Mouse (Mus musculus) cerebellum, adult 2 months (tissue): Measurements from ENCODE around the gene Wdr81.

Source experiments
- CTCF ChIP-seq: fragments of 200-500 bp; IDR thresholded peaks from 2 replicates; pipeline ENCODE4 v1.5.1; 2011; ENCODE audit warnings: low read depth, mild to moderate bottlenecking, control low read depth, low read length, moderate library complexity, borderline replicate concordance; ENCODE audit not compliant: insufficient read depth
- POLR2A ChIP-seq: fragments of 200-500 bp; IDR thresholded peaks from 2 replicates; pipeline ENCODE4 v1.6.1; 2011; ENCODE audit warnings: low read length, control low read depth, borderline replicate concordance; ENCODE audit not compliant: insufficient read depth

GRCm38 (mm10) chr11:75397452-75397851 is 57.1 kb downstream of the Wdr81 start:
- TF ChIP-seq CTCF (no peak), POLR2A (no peak)
